Mouse (Mus musculus): ENCODE results near the gene Gpi1. TPM values are rescaled to one million over a fixed set of nuclear protein-coding genes. Genes with fewer than 3 reads are reported as not detected.
"Not testable (repeated sequence)": the region's sequence is repeated elsewhere in the genome, so short reads cannot be mapped to it uniquely, and the experiment has no call there.

Gpi1 gene
- polyA plus RNA-seq, 1 experiment, result 456 TPM

DNA sequence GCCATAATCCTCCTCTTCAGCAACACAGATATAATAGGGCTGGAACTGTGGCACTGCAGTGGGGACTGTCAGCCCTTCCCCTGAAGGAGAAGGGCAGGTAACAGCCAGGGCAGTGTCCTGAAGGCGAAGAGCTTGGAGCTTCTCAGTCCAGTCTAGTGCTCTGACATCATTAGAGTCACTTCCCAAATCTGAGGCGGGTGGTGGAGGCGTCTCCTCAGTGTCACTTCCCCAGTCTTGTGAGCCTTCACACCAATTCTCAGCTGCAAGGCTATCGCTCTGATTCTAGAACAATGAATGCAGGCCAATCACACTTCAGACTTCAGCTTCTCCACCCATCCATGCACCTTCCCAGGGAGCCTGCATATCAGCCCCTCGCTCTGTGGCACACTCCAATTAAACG lies 37.3 kb downstream of the Gpi1 start:
- Histone ChIP-seq H3K36me3 (ENCODE audit: control insufficient read depth, insufficient read depth, low read length) (peaks cover 10% of the 10 kb centered on the region), H3K27me3 (ENCODE audit: control insufficient read depth, insufficient read depth, low read length) (no peaks in the 10 kb centered on the region), H3K27ac (ENCODE audit: control insufficient read depth, insufficient read depth, low read depth, low read length) (no peak overlapping the region), H3K4me3 (ENCODE audit: control insufficient read depth, low read depth, low read length) (no peak overlapping the region), H3K4me1 (ENCODE audit: control insufficient read depth, insufficient read depth, low read length) (no peaks in the 10 kb centered on the region)
- no peak for TF ChIP-seq CTCF (IDR thresholded peaks at IDR 0.05; ENCODE audit: control insufficient read depth, insufficient read depth, insufficient replicate concordance, low read depth, low read length)
- no peak for TF ChIP-seq POLR2A (IDR thresholded peaks at IDR 0.05; ENCODE audit: control insufficient read depth, low read depth, low read length)

DNA sequence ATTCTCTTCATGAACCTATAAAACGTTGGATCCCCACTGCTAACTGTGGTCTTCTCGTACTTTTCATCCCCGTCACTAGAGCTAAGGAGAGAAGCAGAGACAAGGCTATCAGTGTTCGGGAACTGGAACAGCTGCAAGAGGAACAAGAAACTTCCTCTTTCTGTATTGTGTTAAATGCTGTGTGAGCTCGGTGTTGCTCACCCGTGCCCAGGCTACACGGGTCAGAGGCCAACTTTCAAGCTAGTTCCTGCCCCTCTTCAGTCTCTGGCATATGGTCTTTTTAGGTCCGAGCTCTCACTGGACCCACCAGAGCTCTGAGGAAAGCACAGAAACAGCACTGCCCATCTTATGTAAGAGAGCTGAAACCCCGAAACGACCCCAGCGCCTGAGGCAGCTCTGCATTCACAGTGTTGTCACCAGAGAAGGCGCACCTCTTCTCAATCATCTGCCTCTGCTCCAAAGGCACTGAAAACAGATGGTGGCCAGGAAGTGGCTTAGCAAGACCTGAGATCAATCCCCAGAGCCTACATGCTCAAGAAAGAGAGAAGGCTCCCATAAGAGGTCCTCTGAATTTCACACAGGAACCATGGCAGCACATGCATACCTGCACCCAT lies 40.7 kb downstream of the Gpi1 start:
- H3K4me3 ChIP-seq (ENCODE audit: control insufficient read depth, low read depth, low read length), result no peak overlapping the region
- no peak overlapping the region for H3K27ac ChIP-seq (ENCODE audit: control insufficient read depth, insufficient read depth, low read depth, low read length)
- no peaks in the 10 kb centered on the region for H3K27me3 ChIP-seq (ENCODE audit: control insufficient read depth, insufficient read depth, low read length)
- no peaks in the 10 kb centered on the region for H3K4me1 ChIP-seq (ENCODE audit: control insufficient read depth, insufficient read depth, low read length)
- peaks cover 10% of the 10 kb centered on the region for H3K36me3 ChIP-seq (ENCODE audit: control insufficient read depth, insufficient read depth, low read length)
- TF ChIP-seq CTCF (IDR thresholded peaks at IDR 0.05; ENCODE audit: control insufficient read depth, insufficient read depth, insufficient replicate concordance, low read depth, low read length) (no peak), POLR2A (IDR thresholded peaks at IDR 0.05; ENCODE audit: control insufficient read depth, low read depth, low read length) (no peak)

DNA sequence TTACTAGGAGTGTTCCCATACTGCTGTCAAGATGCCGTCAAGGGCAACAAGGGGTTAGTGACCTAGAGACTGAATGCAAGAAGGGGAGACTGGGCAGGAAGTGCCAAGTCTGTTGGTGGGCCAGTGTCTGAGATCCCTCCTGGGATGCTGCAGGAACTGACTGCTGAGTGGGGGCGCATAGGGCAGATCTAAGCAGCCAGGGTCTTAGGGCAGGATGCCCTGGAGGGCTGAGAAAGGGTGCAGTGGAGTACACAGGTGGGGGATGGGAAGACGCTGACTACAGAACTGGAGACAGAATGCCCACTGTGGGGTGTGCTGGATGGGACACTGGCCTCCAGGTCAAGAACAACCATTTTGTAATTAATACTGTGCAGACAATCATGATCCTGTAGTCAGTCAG lies 46.3 kb downstream of the Gpi1 start:
- Histone ChIP-seq H3K36me3 (ENCODE audit: control insufficient read depth, insufficient read depth, low read length) (no peaks in the 10 kb centered on the region; the same call in 1 of the 2 replicates), H3K27me3 (ENCODE audit: control insufficient read depth, insufficient read depth, low read length) (no peaks in the 10 kb centered on the region), H3K4me3 (ENCODE audit: control insufficient read depth, low read depth, low read length) (no peak overlapping the region), H3K4me1 (ENCODE audit: control insufficient read depth, insufficient read depth, low read length) (no peaks in the 10 kb centered on the region), H3K27ac (ENCODE audit: control insufficient read depth, insufficient read depth, low read depth, low read length) (no peak overlapping the region)
- no peak for TF ChIP-seq POLR2A (IDR thresholded peaks at IDR 0.05; ENCODE audit: control insufficient read depth, low read depth, low read length)
- TF ChIP-seq CTCF (IDR thresholded peaks at IDR 0.05; ENCODE audit: control insufficient read depth, insufficient read depth, insufficient replicate concordance, low read depth, low read length), result no peak

- no peak for TF ChIP-seq POLR2A (IDR thresholded peaks at IDR 0.05; ENCODE audit: control insufficient read depth, low read depth, low read length)
- no peak for TF ChIP-seq CTCF (IDR thresholded peaks at IDR 0.05; ENCODE audit: control insufficient read depth, insufficient read depth, insufficient replicate concordance, low read depth, low read length)
- Histone ChIP-seq H3K27me3 (ENCODE audit: control insufficient read depth, insufficient read depth, low read length) (no peaks in the 10 kb centered on the region), H3K4me1 (ENCODE audit: control insufficient read depth, insufficient read depth, low read length) (no peaks in the 10 kb centered on the region), H3K27ac (ENCODE audit: control insufficient read depth, insufficient read depth, low read depth, low read length) (no peak overlapping the region), H3K36me3 (ENCODE audit: control insufficient read depth, insufficient read depth, low read length) (no peaks in the 10 kb centered on the region; the same call in 1 of the 2 replicates), H3K4me3 (ENCODE audit: control insufficient read depth, low read depth, low read length) (no peak overlapping the region)
These were observed 46.8 kb downstream of the Gpi1 start for GRCm38 (mm10) chr7:34183356-34183755.

- not testable (repeated sequence) for H3K36me3 ChIP-seq (ENCODE audit: control insufficient read depth, insufficient read depth, low read length); H3K27ac ChIP-seq (ENCODE audit: control insufficient read depth, insufficient read depth, low read depth, low read length); H3K4me3 ChIP-seq (ENCODE audit: control insufficient read depth, low read depth, low read length); H3K27me3 ChIP-seq (ENCODE audit: control insufficient read depth, insufficient read depth, low read length); H3K4me1 ChIP-seq (ENCODE audit: control insufficient read depth, insufficient read depth, low read length)
These were observed 53.9 kb downstream of the Gpi1 start for GRCm38 (mm10) chr7:34176241-34176640.

DNA sequence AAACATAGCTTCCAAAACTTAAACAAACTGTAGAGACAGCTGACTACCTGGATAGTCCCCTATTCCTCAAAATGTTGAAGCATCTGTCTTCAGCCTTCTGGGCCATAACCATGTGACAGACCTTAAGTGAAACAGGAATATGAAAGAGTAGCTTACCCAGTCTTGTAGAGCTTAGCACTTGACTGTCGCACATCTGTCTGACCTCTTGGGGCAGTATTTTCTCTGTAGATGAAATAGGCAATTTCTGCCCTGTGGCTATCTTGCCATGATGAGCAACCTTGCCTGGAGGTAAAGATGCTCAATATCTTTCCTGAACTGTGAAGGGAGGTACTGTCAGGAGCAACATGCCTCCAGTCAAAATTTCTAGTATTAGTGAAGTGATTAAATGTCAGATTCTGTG lies 57.9 kb downstream of the Gpi1 start:
- H3K27ac ChIP-seq (ENCODE audit: control insufficient read depth, insufficient read depth, low read depth, low read length), result no peak overlapping the region
- no peak for TF ChIP-seq POLR2A (IDR thresholded peaks at IDR 0.05; ENCODE audit: control insufficient read depth, low read depth, low read length)
- no peak for TF ChIP-seq CTCF (IDR thresholded peaks at IDR 0.05; ENCODE audit: control insufficient read depth, insufficient read depth, insufficient replicate concordance, low read depth, low read length)
- no peaks in the 10 kb centered on the region for H3K36me3 ChIP-seq (ENCODE audit: control insufficient read depth, insufficient read depth, low read length)
- H3K27me3 ChIP-seq (ENCODE audit: control insufficient read depth, insufficient read depth, low read length), result no peaks in the 10 kb centered on the region
- no peaks in the 10 kb centered on the region; the same call in 1 of the 2 replicates for H3K4me1 ChIP-seq (ENCODE audit: control insufficient read depth, insufficient read depth, low read length)
- H3K4me3 ChIP-seq (ENCODE audit: control insufficient read depth, low read depth, low read length), result no peak overlapping the region

- Histone ChIP-seq H3K27ac (ENCODE audit: control insufficient read depth, insufficient read depth, low read depth, low read length) (no peak within 1 kb of the TSS), H3K36me3 (ENCODE audit: control insufficient read depth, insufficient read depth, low read length) (no peaks in the 10 kb centered on the region), H3K27me3 (ENCODE audit: control insufficient read depth, insufficient read depth, low read length) (no peaks in the 10 kb centered on the region), H3K4me1 (ENCODE audit: control insufficient read depth, insufficient read depth, low read length) (no peaks in the 10 kb centered on the region; the same call in 1 of the 2 replicates), H3K4me3 (ENCODE audit: control insufficient read depth, low read depth, low read length) (peak within 1 kb of the TSS; percentile 98)
- TF ChIP-seq POLR2A (IDR thresholded peaks at IDR 0.05; ENCODE audit: control insufficient read depth, low read depth, low read length) (no peak), CTCF (IDR thresholded peaks at IDR 0.05; ENCODE audit: control insufficient read depth, insufficient read depth, insufficient replicate concordance, low read depth, low read length) (no peak)
These were observed 60.7 kb downstream of the Gpi1 start, which contains the start of gene Uba2 for GRCm38 (mm10) chr7:34169454-34169853. Uba2 (minus strand) TSS chr7:34169599.
